Mouse (Mus musculus): ENCODE results near the gene Pcdh9.

Pcdh9 gene

GRCm38 (mm10) chr14:93039326-93040221 is 850.9 kb downstream of the Pcdh9 start:
- DNase-seq (ENCODE audit: low spot score in 2 of 2), result no peak

GRCm38 (mm10) chr14:93009147-93010064 is 881.1 kb downstream of the Pcdh9 start:
- no peak for DNase-seq (ENCODE audit: low spot score in 2 of 2)
